Mouse (Mus musculus) small intestine, adult 2 months (tissue): Measurements from ENCODE around the gene Vav2.

Source experiments
- CTCF ChIP-seq: fragments of 200-500 bp; IDR thresholded peaks from 2 replicates; pipeline ENCODE4 v1.5.1; 2012; ENCODE audit warnings: low read depth, mild to moderate bottlenecking, control low read depth, inconsistent platforms, low read length, moderate library complexity, mixed read lengths; ENCODE audit not compliant: insufficient replicate concordance, insufficient read length; ENCODE audit errors: extremely low read depth
- POLR2A ChIP-seq: fragments of 200-500 bp; IDR thresholded peaks from 2 replicates; pipeline ENCODE4 v1.6.1; 2012; ENCODE audit warnings: low read depth, mild to moderate bottlenecking, control low read depth, inconsistent platforms, low read length, moderate library complexity

GRCm38 (mm10) chr2:27438281-27438680, 11.4 kb upstream of the Vav2 start:
- TF ChIP-seq CTCF (no peak), POLR2A (no peak)
